8 mouse cellular contexts compared by ENCODE assay signal in genomic region chr10:92162473-92163011, GRCm38 (mm10).
A peak's percentile ranks its signal among the peaks of the same experiment; 100 is the strongest.
DNase-seq lines count a peak whose midpoint lies in the region; ATAC-seq lines count a peak whose summit lies in the region.

No protein-coding gene starts in this region.

- H3K27me3 ChIP-seq in hindbrain, embryonic 10.5 days (ENCODE audit: insufficient read depth, poor library complexity, severe bottlenecking), result peaks cover 15% of the 10 kb centered on the region
- H3K27me3 ChIP-seq in limb, embryonic 13.5 days, result peaks cover 24% of the 10 kb centered on the region
- H3K27me3 ChIP-seq in neural tube, embryonic 12.5 days (replicated peaks), result no peaks in the 10 kb centered on the region

- peak overlapping the region; percentile 92 for H3K27ac ChIP-seq in hindbrain, embryonic 10.5 days
- no peak overlapping the region for H3K27ac ChIP-seq in limb, embryonic 13.5 days
- H3K27ac ChIP-seq in neural tube, embryonic 12.5 days, result peak overlapping the region; percentile 75

- H3K4me1 ChIP-seq in hindbrain, embryonic 10.5 days (replicated peaks), result peaks cover 55% of the 10 kb centered on the region
- peaks cover 21% of the 10 kb centered on the region; the same call in 1 of the 2 replicates for H3K4me1 ChIP-seq in limb, embryonic 13.5 days
- H3K4me1 ChIP-seq in neural tube, embryonic 12.5 days, result peaks cover 12% of the 10 kb centered on the region; the same call in 1 of the 2 replicates

- H3K36me3 ChIP-seq in hindbrain, embryonic 10.5 days, result no peaks in the 10 kb centered on the region
- no peaks in the 10 kb centered on the region for H3K36me3 ChIP-seq in limb, embryonic 13.5 days
- no peaks in the 10 kb centered on the region for H3K36me3 ChIP-seq in neural tube, embryonic 12.5 days

- H3K9me3 ChIP-seq in hindbrain, embryonic 10.5 days, result no peaks in the 10 kb centered on the region
- H3K9me3 ChIP-seq in limb, embryonic 13.5 days, result no peaks in the 10 kb centered on the region
- no peaks in the 10 kb centered on the region for H3K9me3 ChIP-seq in neural tube, embryonic 12.5 days

- DNase-seq in frontal cortex, adult 2 months (ENCODE audit: extremely low spot score in 1 of 2, low spot score in 1 of 2), result no peak
- DNase-seq in 3134 (ENCODE audit: extremely low read depth, insufficient read length, low spot score), result peak; percentile 1
- DNase-seq in cerebellum, postnatal 36 days, result peak; percentile 35 to 48
- peak; percentile 73 for DNase-seq in hindbrain, embryonic 10.5 days (ENCODE audit: low spot score)
- DNase-seq in natural killer cell, adult 2 months (ENCODE audit: low spot score in 2 of 2), result no peak

- WGBS in hindbrain, embryonic 10.5 days, result under 1% methylated on average over 29 of the region's 29 CpGs
- WGBS in limb, embryonic 13.5 days, result 1% methylated on average over 29 of the region's 29 CpGs
- WGBS in neural tube, embryonic 12.5 days, result under 1% methylated on average over 29 of the region's 29 CpGs

- H3K9ac ChIP-seq in limb, embryonic 13.5 days, result peak overlapping the region; percentile 65
- H3K9ac ChIP-seq in neural tube, embryonic 12.5 days, result peak overlapping the region; percentile 58

- ATAC-seq in frontal cortex, adult (ENCODE audit: low TSS enrichment), result peak; percentile 73
- ATAC-seq in limb, embryonic 13.5 days (ENCODE audit: low FRiP score, low read depth), result no peak
- ATAC-seq in neural tube, embryonic 12.5 days (ENCODE audit: low FRiP score, low read depth), result peak; percentile 74

- peak overlapping the region; percentile 86 for H3K4me2 ChIP-seq in limb, embryonic 13.5 days (replicated peaks)
- H3K4me2 ChIP-seq in neural tube, embryonic 12.5 days (replicated peaks), result peak overlapping the region; percentile 56

- peak overlapping the region; percentile 64 for H3K4me3 ChIP-seq in hindbrain, embryonic 10.5 days
- peak overlapping the region; percentile 49 for H3K4me3 ChIP-seq in limb, embryonic 13.5 days
- H3K4me3 ChIP-seq in neural tube, embryonic 12.5 days, result peak overlapping the region; percentile 47

Comparison
In these comparisons a context has a peak if more than half of its experiments do, and no peak if none do; other contexts are left out.
1. DNase-seq: peak in 3134 (single experiment), cerebellum, postnatal 36 days (2 of 2) and hindbrain, embryonic 10.5 days (single experiment); none in frontal cortex, adult 2 months (0 of 2) and natural killer cell, adult 2 months (0 of 2).
2. Peak in every context shown above with its lines, with median percentiles within 50 percentile points of each other: H3K4me3 ChIP-seq.